Mouse (Mus musculus) embryonic facial prominence, embryonic 12.5 days (tissue): ENCODE results near the gene Trp53rkb. TPM values are rescaled to one million over a fixed set of nuclear protein-coding genes. Genes with fewer than 3 reads are reported as not detected.

Source experiments
- polyA plus RNA-seq: library from polyadenylated mRNA; unstranded; fragments of >200 nt; fragmentation: Nextera tagmentation; extraction: Ambion mirVana; gene quantifications from 2 replicates; pipeline ENCODE4 v1.2.1, GENCODE M21; 2016

Trp53rkb gene
- polyA plus RNA-seq, 1 experiment from 2014 or later: 13.2 TPM

Other genes starting within 250 kb of the Trp53rkb start
- 36.2 and 41.5 TPM in 2 replicates for gene Prex1, start 78.7 kb upstream of the Trp53rkb start, polyA plus RNA-seq
- 4.8 and 5.1 TPM in 2 replicates for gene Arfgef2, start 13.1 kb downstream of the Trp53rkb start, polyA plus RNA-seq
- 152 and 164 TPM in 2 replicates for gene Cse1l, start 113.5 kb downstream of the Trp53rkb start, polyA plus RNA-seq
- 112 TPM in 2 replicates for gene Stau1, start 203.8 kb downstream of the Trp53rkb start, polyA plus RNA-seq
- 57.4 and 60.2 TPM in 2 replicates for gene Ddx27, start 222.7 kb downstream of the Trp53rkb start, polyA plus RNA-seq